Mouse (Mus musculus): ENCODE data around the gene Rps6kl1. TPM values are rescaled to one million over a fixed set of nuclear protein-coding genes. Genes with fewer than 3 reads are reported as not detected.

Rps6kl1 gene
- total and polyA plus RNA-seq, 3 experiments: 0.21 to 0.86 (median 0.36) TPM

- Histone ChIP-seq H3K9me3 (replicated peaks; ENCODE audit: low read length) (peaks cover 6% of the 10 kb centered on the region), H3K36me3 (replicated peaks in 1 of 2; ENCODE audit: control insufficient read depth in 1 of 2, insufficient read depth in 1 of 2, low read length in 1 of 2) (peaks cover 53 to 77% of the 10 kb centered on the region in 2 experiments), H3K27ac (ENCODE audit: insufficient read depth, low read depth) (no peak overlapping the region), H3K4me1 (ENCODE audit: control insufficient read depth in 1 of 2, insufficient read depth in 2 of 2) (peaks cover 3 to 34% of the 10 kb centered on the region in 2 experiments), H3K4me3 (replicated peaks in 1 of 3; ENCODE audit: low read depth in 2 of 3, low read length in 2 of 3, poor library complexity in 1 of 3) (no peak overlapping the region), H3K27me3 (replicated peaks) (no peaks in the 10 kb centered on the region), H3K4me2 (ENCODE audit: insufficient read depth, low read depth, poor library complexity, severe bottlenecking) (no peak overlapping the region), H3K79me2 (replicated peaks; ENCODE audit: control insufficient read depth, extremely low read depth, insufficient read depth, poor library complexity, severe bottlenecking) (no peaks in the 10 kb centered on the region), H3K9ac (ENCODE audit: insufficient read depth, low read depth) (no peak overlapping the region)
- in situ Hi-C loops (cut with MboI; ENCODE audit: low pct_ligation_motif_present, low pct_unique_long_range_greater_than_20kb, low sequenced_read_pairs): loop anchor here (5.0 kb wide), 1 partner anchor 41 kb away; no protein-coding TSS in a partner anchor
- TF ChIP-seq POLR2AphosphoS2 (IDR thresholded peaks at IDR 0.05; ENCODE audit: low read depth, low read length) (no peak), EP300 (IDR thresholded peaks at IDR 0.05; ENCODE audit: low read length) (no peak), PAX5 (IDR thresholded peaks at IDR 0.05; ENCODE audit: low read length) (no peak), USF2 (conservative IDR thresholded peaks at IDR 0.05; ENCODE audit: low read depth, low read length) (no peak), SIN3A (IDR thresholded peaks at IDR 0.05; ENCODE audit: low read length) (no peak)
- DNase-seq (ENCODE audit: extremely low read depth): no peak
- dilution Hi-C loops (cut with MboI; ENCODE audit: extremely low pct_ligation_motif_present, extremely low pct_unique_long_range_greater_than_20kb, low sequenced_read_pairs): no loop called here
These were observed 59.9 kb downstream of the Rps6kl1 start for GRCm38 (mm10) chr12:85091190-85091589.

GRCm38 (mm10) chr12:85087845-85088244 lies 63.2 kb downstream of the Rps6kl1 start:
- H3K4me1 ChIP-seq (ENCODE audit: control insufficient read depth in 1 of 2, insufficient read depth in 2 of 2): peaks cover 7 to 18% of the 10 kb centered on the region in 2 experiments
- no peak for TF ChIP-seq MAX (IDR thresholded peaks at IDR 0.05; ENCODE audit: low read length)
- no peak for TF ChIP-seq NRF1 (IDR thresholded peaks at IDR 0.05; ENCODE audit: low read depth, low read length)
- no peak for TF ChIP-seq E2F4 (IDR thresholded peaks at IDR 0.05; ENCODE audit: insufficient replicate concordance, low read depth, low read length)
- TF ChIP-seq POLR2AphosphoS2 (IDR thresholded peaks at IDR 0.05; ENCODE audit: low read depth, low read length): no peak
- no peak for TF ChIP-seq ZMIZ1 (IDR thresholded peaks at IDR 0.05; ENCODE audit: low read depth, low read length)
- TF ChIP-seq CTCF (conservative IDR thresholded peaks at IDR 0.05 in 1 of 2, IDR thresholded peaks at IDR 0.05 in 1 of 2; ENCODE audit: low read depth in 2 of 2, low read length in 2 of 2): no peak
- no peak for TF ChIP-seq USF2 (conservative IDR thresholded peaks at IDR 0.05; ENCODE audit: low read depth, low read length)
- no peak for TF ChIP-seq GABPA (IDR thresholded peaks at IDR 0.05; ENCODE audit: insufficient replicate concordance, low read depth, low read length)
- TF ChIP-seq CHD2 (IDR thresholded peaks at IDR 0.05; ENCODE audit: low read length): no peak
- no peak for TF ChIP-seq MAZ (IDR thresholded peaks at IDR 0.05; ENCODE audit: low read depth, low read length)
- no peak for TF ChIP-seq TBP (conservative IDR thresholded peaks at IDR 0.05; ENCODE audit: low read depth, low read length)
- TF ChIP-seq BHLHE40 (IDR thresholded peaks at IDR 0.05; ENCODE audit: low read depth, low read length): no peak
- dilution Hi-C loops (cut with MboI; ENCODE audit: extremely low pct_ligation_motif_present, extremely low pct_unique_long_range_greater_than_20kb, low sequenced_read_pairs): no loop called here
- H3K79me2 ChIP-seq (replicated peaks; ENCODE audit: control insufficient read depth, extremely low read depth, insufficient read depth, poor library complexity, severe bottlenecking): no peaks in the 10 kb centered on the region
- no peak overlapping the region for H3K27ac ChIP-seq (ENCODE audit: insufficient read depth, low read depth)
- no peak for DNase-seq (ENCODE audit: extremely low read depth)
- no peak overlapping the region for H3K4me3 ChIP-seq (replicated peaks in 1 of 3; ENCODE audit: low read depth in 2 of 3, low read length in 2 of 3, poor library complexity in 1 of 3)
- H3K4me2 ChIP-seq (ENCODE audit: insufficient read depth, low read depth, poor library complexity, severe bottlenecking): no peak overlapping the region
- H3K9me3 ChIP-seq (replicated peaks; ENCODE audit: low read length): peaks cover 6% of the 10 kb centered on the region
- H3K36me3 ChIP-seq (replicated peaks in 1 of 2; ENCODE audit: control insufficient read depth in 1 of 2, insufficient read depth in 1 of 2, low read length in 1 of 2): peaks cover 38 to 56% of the 10 kb centered on the region in 2 experiments
- in situ Hi-C loops (cut with MboI; ENCODE audit: low pct_ligation_motif_present, low pct_unique_long_range_greater_than_20kb, low sequenced_read_pairs): no loop called here
- no peaks in the 10 kb centered on the region for H3K27me3 ChIP-seq (replicated peaks)
- H3K9ac ChIP-seq (ENCODE audit: insufficient read depth, low read depth): no peak overlapping the region

Other genes with a start within 250 kb of the Rps6kl1 start
- gene Fcf1, start 180.4 kb downstream of the Rps6kl1 start, total RNA-seq (2012; rRNA removed): 152 and 188 TPM in 2 replicates
- 273 and 340 TPM in 2 replicates for gene Fcf1, start 180.4 kb downstream of the Rps6kl1 start, total RNA-seq (2014; rRNA removed)
- gene Fcf1, start 180.4 kb downstream of the Rps6kl1 start, polyA plus RNA-seq (2012; ENCODE audit: insufficient read length, low read depth): 239 and 265 TPM in 2 replicates
- gene Arel1, start 180.4 kb downstream of the Rps6kl1 start, total RNA-seq (2012; rRNA removed): 18.5 and 21.6 TPM in 2 replicates
- 20.0 and 22.5 TPM in 2 replicates for gene Arel1, start 180.4 kb downstream of the Rps6kl1 start, total RNA-seq (2014; rRNA removed)
- gene Arel1, start 180.4 kb downstream of the Rps6kl1 start, polyA plus RNA-seq (2012; ENCODE audit: insufficient read length, low read depth): 14.2 and 16.9 TPM in 2 replicates
- gene Ylpm1, start 154.9 kb downstream of the Rps6kl1 start, total RNA-seq (2012; rRNA removed): 20.1 and 22.3 TPM in 2 replicates
- 19.3 and 20.7 TPM in 2 replicates for gene Ylpm1, start 154.9 kb downstream of the Rps6kl1 start, total RNA-seq (2014; rRNA removed)
- gene Ylpm1, start 154.9 kb downstream of the Rps6kl1 start, polyA plus RNA-seq (2012; ENCODE audit: insufficient read length, low read depth): 56.8 and 58.7 TPM in 2 replicates
- gene Prox2, start 40.5 kb downstream of the Rps6kl1 start, total RNA-seq (2012; rRNA removed): 11.6 and 13.3 TPM in 2 replicates
- 2.4 TPM in 2 replicates for gene Prox2, start 40.5 kb downstream of the Rps6kl1 start, total RNA-seq (2014; rRNA removed)
- gene Prox2, start 40.5 kb downstream of the Rps6kl1 start, polyA plus RNA-seq (2012; ENCODE audit: insufficient read length, low read depth): 4.5 and 5.2 TPM in 2 replicates
- gene Dlst, start 40.4 kb downstream of the Rps6kl1 start, total RNA-seq (2012; rRNA removed): 116 and 122 TPM in 2 replicates
- gene Dlst, start 40.4 kb downstream of the Rps6kl1 start, total RNA-seq (2014; rRNA removed): 144 TPM in 2 replicates
- gene Dlst, start 40.4 kb downstream of the Rps6kl1 start, polyA plus RNA-seq (2012; ENCODE audit: insufficient read length, low read depth): 165 and 208 TPM in 2 replicates
- gene Pgf, start 26.5 kb upstream of the Rps6kl1 start, total RNA-seq (2012; rRNA removed): 0.34 and 0.50 TPM in 2 replicates
- gene Pgf, start 26.5 kb upstream of the Rps6kl1 start, total RNA-seq (2014; rRNA removed): 0.64 and 0.76 TPM in 2 replicates
- 0.73 and 1.7 TPM in 2 replicates for gene Pgf, start 26.5 kb upstream of the Rps6kl1 start, polyA plus RNA-seq (2012; ENCODE audit: insufficient read length, low read depth)
- gene Eif2b2, start 68.2 kb upstream of the Rps6kl1 start, total RNA-seq (2012; rRNA removed): 123 and 138 TPM in 2 replicates
- gene Eif2b2, start 68.2 kb upstream of the Rps6kl1 start, total RNA-seq (2014; rRNA removed): 83.6 and 94.9 TPM in 2 replicates
- gene Eif2b2, start 68.2 kb upstream of the Rps6kl1 start, polyA plus RNA-seq (2012; ENCODE audit: insufficient read length, low read depth): 143 and 180 TPM in 2 replicates
- 6.1 and 7.8 TPM in 2 replicates for gene Mlh3, start 119.3 kb upstream of the Rps6kl1 start, total RNA-seq (2012; rRNA removed)
- 8.2 and 9.8 TPM in 2 replicates for gene Mlh3, start 119.3 kb upstream of the Rps6kl1 start, total RNA-seq (2014; rRNA removed)
- 6.7 and 8.3 TPM in 2 replicates for gene Mlh3, start 119.3 kb upstream of the Rps6kl1 start, polyA plus RNA-seq (2012; ENCODE audit: insufficient read length, low read depth)
- 22.7 and 27.5 TPM in 2 replicates for gene Acyp1, start 137.2 kb upstream of the Rps6kl1 start, total RNA-seq (2012; rRNA removed)
- gene Acyp1, start 137.2 kb upstream of the Rps6kl1 start, total RNA-seq (2014; rRNA removed): 34.0 and 37.2 TPM in 2 replicates
- 10.7 and 15.3 TPM in 2 replicates for gene Acyp1, start 137.2 kb upstream of the Rps6kl1 start, polyA plus RNA-seq (2012; ENCODE audit: insufficient read length, low read depth)
- gene Zc2hc1c, start 137.3 kb upstream of the Rps6kl1 start, total RNA-seq (2012; rRNA removed): 0.08 and 0.13 TPM in 2 replicates
- gene Zc2hc1c, start 137.3 kb upstream of the Rps6kl1 start, total RNA-seq (2014; rRNA removed): not detected in 2 replicates
- 0.13 and 0.19 TPM in 2 replicates for gene Zc2hc1c, start 137.3 kb upstream of the Rps6kl1 start, polyA plus RNA-seq (2012; ENCODE audit: insufficient read length, low read depth)
- 23.5 and 27.4 TPM in 2 replicates for gene Nek9, start 188.1 kb upstream of the Rps6kl1 start, total RNA-seq (2012; rRNA removed)
- 12.7 and 15.6 TPM in 2 replicates for gene Nek9, start 188.1 kb upstream of the Rps6kl1 start, total RNA-seq (2014; rRNA removed)
- gene Nek9, start 188.1 kb upstream of the Rps6kl1 start, polyA plus RNA-seq (2012; ENCODE audit: insufficient read length, low read depth): 30.9 and 32.0 TPM in 2 replicates
- 70.2 and 73.8 TPM in 2 replicates for gene Tmed10, start 223.6 kb upstream of the Rps6kl1 start, total RNA-seq (2012; rRNA removed)
- gene Tmed10, start 223.6 kb upstream of the Rps6kl1 start, total RNA-seq (2014; rRNA removed): 59.8 and 60.0 TPM in 2 replicates
- gene Tmed10, start 223.6 kb upstream of the Rps6kl1 start, polyA plus RNA-seq (2012; ENCODE audit: insufficient read length, low read depth): 211 and 216 TPM in 2 replicates